Mouse (Mus musculus): ENCODE data around the gene Zbed4. TPM values are rescaled to one million over a fixed set of nuclear protein-coding genes. Genes with fewer than 3 reads are reported as not detected.
"Not testable (repeated sequence)": the region's sequence is repeated elsewhere in the genome, so short reads cannot be mapped to it uniquely, and the experiment has no call there.

Gene Zbed4
- polyA plus RNA-seq, 1 experiment from 2014 or later: 23.2 TPM

DNA sequence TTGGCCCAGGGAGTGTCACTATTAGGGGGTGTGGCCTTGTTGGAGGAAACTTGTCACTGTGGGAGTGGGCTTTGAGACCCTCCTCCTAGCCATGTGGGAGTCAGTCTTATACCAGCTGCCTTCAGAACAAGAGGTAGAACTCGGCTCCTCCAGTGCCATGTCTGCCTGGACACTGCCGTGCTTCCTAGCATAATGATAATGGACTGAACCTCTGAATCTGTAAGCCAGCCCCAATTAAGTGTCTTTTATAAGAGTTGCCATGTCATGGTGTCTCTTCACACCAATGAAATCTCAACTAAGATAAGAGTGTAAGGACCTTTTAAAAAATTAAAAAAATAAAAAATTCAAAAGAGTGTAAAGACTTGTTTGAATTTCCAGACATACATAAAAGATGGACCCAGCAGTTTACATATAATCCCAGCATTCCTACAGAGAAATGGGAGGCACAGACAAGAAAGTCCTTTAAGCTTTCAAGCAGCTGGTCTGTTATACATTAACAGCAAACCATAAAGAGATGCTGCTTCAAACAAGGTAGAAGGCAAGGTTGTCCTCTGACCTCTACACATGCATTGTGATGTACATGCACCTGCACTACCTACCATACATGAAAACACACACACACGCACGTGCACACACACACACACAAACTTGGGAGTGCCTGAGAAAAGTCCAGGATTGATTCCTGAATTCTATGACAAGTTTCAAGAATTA lies 40.8 kb downstream of the Zbed4 start:
- Histone ChIP-seq H3K9me3 (ENCODE audit: low read depth, low read length) (no peaks in the 10 kb centered on the region), H3K36me3 (ENCODE audit: insufficient read depth) (no peaks in the 10 kb centered on the region), H3K4me1 (ENCODE audit: insufficient read depth) (no peaks in the 10 kb centered on the region), H3K9ac (no peak overlapping the region), H3K27me3 (ENCODE audit: insufficient read depth, low read length) (no peaks in the 10 kb centered on the region), H3K27ac (ENCODE audit: low read depth) (no peak overlapping the region), H3K4me2 (no peak overlapping the region), H3K4me3 (ENCODE audit: low read depth, low read length) (no peak overlapping the region)
- ATAC-seq (ENCODE audit: insufficient read depth) (no peak), DNase-seq (no peak)
- 78% methylated on average over 4 of the region's 4 CpGs for WGBS
- TF ChIP-seq CTCF (IDR thresholded peaks at IDR 0.05; ENCODE audit: low read depth): no peak

- DNase-seq, H3K4me2 ChIP-seq: not testable (repeated sequence)
Measured at GRCm38 (mm10) chr15:88794729-88795128, 43.3 kb downstream of the Zbed4 start.

DNA sequence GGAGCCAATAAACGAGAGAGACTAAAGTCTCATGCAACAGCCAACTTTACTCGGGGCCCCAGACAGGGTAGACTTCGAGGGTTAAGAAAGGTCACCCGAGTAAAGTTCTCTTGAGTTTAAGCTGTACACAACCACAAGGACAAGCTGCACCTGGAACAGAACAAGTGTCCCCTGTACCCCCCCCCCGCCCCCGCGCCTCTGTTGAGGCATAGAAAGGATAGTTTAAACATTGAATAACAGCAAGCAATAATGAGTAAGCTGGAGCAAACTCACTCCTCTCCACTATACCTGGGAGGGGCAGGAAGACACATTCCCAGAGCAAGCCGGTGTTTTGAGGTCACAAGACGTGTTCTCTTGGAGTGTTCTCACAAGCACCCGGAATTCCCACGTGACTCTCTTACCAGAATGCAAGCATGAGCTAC lies 48.5 kb downstream of the Zbed4 start:
- ATAC-seq (ENCODE audit: insufficient read depth) (no peak), DNase-seq (no peak)
- Histone ChIP-seq H3K4me2 (no peak overlapping the region), H3K4me3 (ENCODE audit: low read depth, low read length) (no peak overlapping the region), H3K27me3 (ENCODE audit: insufficient read depth, low read length) (no peaks in the 10 kb centered on the region), H3K36me3 (ENCODE audit: insufficient read depth) (0 out of 2 replicates have a peak, but pooled peaks cover 1% of the 10 kb centered on the region), H3K4me1 (ENCODE audit: insufficient read depth) (no peaks in the 10 kb centered on the region), H3K27ac (ENCODE audit: low read depth) (no peak overlapping the region), H3K9ac (no peak overlapping the region), H3K9me3 (ENCODE audit: low read depth, low read length) (no peaks in the 10 kb centered on the region)
- TF ChIP-seq CTCF (IDR thresholded peaks at IDR 0.05; ENCODE audit: low read depth): no peak
- WGBS: 69% methylated on average over 11 of the region's 11 CpGs

More at GRCm38 (mm10) chr15:88794729-88795128, 43.3 kb downstream of the Zbed4 start:
- not testable (repeated sequence) for H3K4me3 ChIP-seq (ENCODE audit: low read depth, low read length); H3K4me1 ChIP-seq (ENCODE audit: insufficient read depth); H3K9me3 ChIP-seq (ENCODE audit: low read depth, low read length); H3K27ac ChIP-seq (ENCODE audit: low read depth); H3K27me3 ChIP-seq (ENCODE audit: insufficient read depth, low read length); ATAC-seq (ENCODE audit: insufficient read depth); H3K36me3 ChIP-seq (ENCODE audit: insufficient read depth); H3K9ac ChIP-seq
- WGBS: 82% methylated on average over 4 of the region's 5 CpGs

DNA sequence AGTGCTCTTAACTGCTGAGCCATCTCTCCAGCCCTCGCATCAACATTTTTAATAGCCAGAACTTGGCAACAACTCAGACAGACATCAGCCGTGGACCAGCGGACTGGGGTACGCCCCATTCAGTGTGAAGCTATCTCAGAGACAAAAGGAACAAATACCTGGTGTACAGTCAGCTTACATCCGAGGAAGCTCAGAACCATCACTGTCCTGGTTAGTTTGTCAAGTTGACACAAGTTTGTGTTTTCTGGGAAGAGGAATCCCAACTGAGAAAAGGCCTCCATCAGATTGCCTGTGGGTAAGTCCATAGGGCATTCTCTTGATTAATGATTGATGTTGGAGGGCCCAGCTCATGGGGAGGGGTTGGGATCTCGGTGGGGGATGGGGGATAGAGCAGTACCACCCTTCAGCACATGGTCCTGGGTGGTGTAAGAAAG lies 49.5 kb downstream of the Zbed4 start:
- no peak overlapping the region for H3K9ac ChIP-seq
- WGBS: 63% methylated on average over 6 of the region's 6 CpGs
- H3K4me1 ChIP-seq (ENCODE audit: insufficient read depth): no peaks in the 10 kb centered on the region
- TF ChIP-seq CTCF (IDR thresholded peaks at IDR 0.05; ENCODE audit: low read depth): no peak
- no peak overlapping the region for H3K4me2 ChIP-seq
- H3K9me3 ChIP-seq (ENCODE audit: low read depth, low read length): no peaks in the 10 kb centered on the region
- H3K4me3 ChIP-seq (ENCODE audit: low read depth, low read length): no peak overlapping the region
- H3K36me3 ChIP-seq (ENCODE audit: insufficient read depth): peaks cover 11% of the 10 kb centered on the region; the same call in 1 of the 2 replicates
- ATAC-seq (ENCODE audit: insufficient read depth): no peak
- DNase-seq: no peak
- no peaks in the 10 kb centered on the region for H3K27me3 ChIP-seq (ENCODE audit: insufficient read depth, low read length)
- H3K27ac ChIP-seq (ENCODE audit: low read depth): no peak overlapping the region

GRCm38 (mm10) chr15:88801903-88802302 lies 50.4 kb downstream of the Zbed4 start:
- peaks cover 17% of the 10 kb centered on the region; the same call in 1 of the 2 replicates for H3K36me3 ChIP-seq (ENCODE audit: insufficient read depth)
- no peak overlapping the region for H3K4me2 ChIP-seq
- DNase-seq (no peak), ATAC-seq (ENCODE audit: insufficient read depth) (no peak)
- no peak overlapping the region for H3K9ac ChIP-seq
- H3K27ac ChIP-seq (ENCODE audit: low read depth): no peak overlapping the region
- no peaks in the 10 kb centered on the region for H3K9me3 ChIP-seq (ENCODE audit: low read depth, low read length)
- H3K27me3 ChIP-seq (ENCODE audit: insufficient read depth, low read length): no peaks in the 10 kb centered on the region
- H3K4me3 ChIP-seq (ENCODE audit: low read depth, low read length): no peak overlapping the region
- WGBS: 81% methylated on average over 3 of the region's 3 CpGs
- no peaks in the 10 kb centered on the region for H3K4me1 ChIP-seq (ENCODE audit: insufficient read depth)
- TF ChIP-seq CTCF (IDR thresholded peaks at IDR 0.05; ENCODE audit: low read depth): no peak

- DNase-seq (no peak), ATAC-seq (ENCODE audit: insufficient read depth) (no peak)
- no peaks in the 10 kb centered on the region for H3K9me3 ChIP-seq (ENCODE audit: low read depth, low read length)
- no peak overlapping the region for H3K4me2 ChIP-seq
- H3K27ac ChIP-seq (ENCODE audit: low read depth): no peak overlapping the region
- no peak for TF ChIP-seq CTCF (IDR thresholded peaks at IDR 0.05; ENCODE audit: low read depth)
- WGBS: 84% methylated on average over 6 of the region's 6 CpGs
- no peak overlapping the region for H3K9ac ChIP-seq
- H3K27me3 ChIP-seq (ENCODE audit: insufficient read depth, low read length): no peaks in the 10 kb centered on the region
- peaks cover 17% of the 10 kb centered on the region; the same call in 1 of the 2 replicates for H3K36me3 ChIP-seq (ENCODE audit: insufficient read depth)
- H3K4me1 ChIP-seq (ENCODE audit: insufficient read depth): no peaks in the 10 kb centered on the region
- H3K4me3 ChIP-seq (ENCODE audit: low read depth, low read length): no peak overlapping the region
Measured at GRCm38 (mm10) chr15:88802348-88802747, 50.9 kb downstream of the Zbed4 start.

- no peaks in the 10 kb centered on the region for H3K4me1 ChIP-seq (ENCODE audit: insufficient read depth)
- H3K36me3 ChIP-seq (ENCODE audit: insufficient read depth): peaks cover 41% of the 10 kb centered on the region
Measured at GRCm38 (mm10) chr15:88808121-88808520, 56.7 kb downstream of the Zbed4 start.

More at GRCm38 (mm10) chr15:88808121-88808520, 56.7 kb downstream of the Zbed4 start:
- TF ChIP-seq CTCF (IDR thresholded peaks at IDR 0.05; ENCODE audit: low read depth): no peak
- H3K27ac ChIP-seq (ENCODE audit: low read depth): no peak overlapping the region
- no peak overlapping the region for H3K4me2 ChIP-seq
- no peak overlapping the region for H3K9ac ChIP-seq
- ATAC-seq (ENCODE audit: insufficient read depth): no peak
- 71% methylated on average over 8 of the region's 8 CpGs for WGBS
- no peak overlapping the region for H3K4me3 ChIP-seq (ENCODE audit: low read depth, low read length)
- DNase-seq: no peak
- no peaks in the 10 kb centered on the region for H3K27me3 ChIP-seq (ENCODE audit: insufficient read depth, low read length)
- no peaks in the 10 kb centered on the region for H3K9me3 ChIP-seq (ENCODE audit: low read depth, low read length)

All from lung, embryonic 14.5 days (tissue).